Mouse (Mus musculus): ENCODE data around the gene Umad1.

The Umad1 gene

GRCm38 (mm10) chr6:8368198-8368864, 109.2 kb downstream of the Umad1 start:
- DNase-seq (ENCODE audit: low spot score in 2 of 2) = peak in 1 of 2 experiments; percentile 2

- DNase-seq (ENCODE audit: low spot score in 2 of 2) = no peak
These were observed 111.5 kb downstream of the Umad1 start for GRCm38 (mm10) chr6:8370624-8371023.

- DNase-seq (ENCODE audit: low spot score in 2 of 2) = no peak
These were observed 114.0 kb downstream of the Umad1 start for GRCm38 (mm10) chr6:8373051-8373450.

GRCm38 (mm10) chr6:8373851-8374250, 114.8 kb downstream of the Umad1 start:
- DNase-seq (ENCODE audit: low spot score in 2 of 2) = peak in 1 of 2 experiments; percentile 2

GRCm38 (mm10) chr6:8374290-8374689, 115.2 kb downstream of the Umad1 start:
- peak in 1 of 2 experiments; percentile 2 for DNase-seq (ENCODE audit: low spot score in 2 of 2)

- no peak for DNase-seq (ENCODE audit: low spot score in 2 of 2)
These were observed 115.6 kb downstream of the Umad1 start for GRCm38 (mm10) chr6:8374712-8375111.

- peak in 1 of 2 experiments; percentile 2 for DNase-seq (ENCODE audit: low spot score in 2 of 2)
These were observed 117.3 kb downstream of the Umad1 start for GRCm38 (mm10) chr6:8376351-8376750.

- peak in 1 of 2 experiments; percentile 3 for DNase-seq (ENCODE audit: low spot score in 2 of 2)
These were observed 118.6 kb downstream of the Umad1 start for GRCm38 (mm10) chr6:8377667-8378066.

- no peak for DNase-seq (ENCODE audit: low spot score in 2 of 2)
These were observed 130.2 kb downstream of the Umad1 start for GRCm38 (mm10) chr6:8389307-8389706.

- no peak for DNase-seq (ENCODE audit: low spot score in 2 of 2)
These were observed 131.2 kb downstream of the Umad1 start for GRCm38 (mm10) chr6:8390296-8390695.

GRCm38 (mm10) chr6:8390935-8391334, 131.8 kb downstream of the Umad1 start:
- DNase-seq (ENCODE audit: low spot score in 2 of 2) = no peak

- DNase-seq (ENCODE audit: low spot score in 2 of 2) = no peak
These were observed 133.9 kb downstream of the Umad1 start for GRCm38 (mm10) chr6:8393029-8393428.

GRCm38 (mm10) chr6:8394044-8394443, 135.0 kb downstream of the Umad1 start:
- no peak for DNase-seq (ENCODE audit: low spot score in 2 of 2)

- DNase-seq (ENCODE audit: low spot score in 2 of 2) = no peak
These were observed 136.0 kb downstream of the Umad1 start for GRCm38 (mm10) chr6:8395061-8395460.

- no peak for DNase-seq (ENCODE audit: low spot score in 2 of 2)
These were observed 138.2 kb downstream of the Umad1 start for GRCm38 (mm10) chr6:8397252-8397651.

- no peak for DNase-seq (ENCODE audit: low spot score in 2 of 2)
These were observed 140.6 kb downstream of the Umad1 start for GRCm38 (mm10) chr6:8399710-8400109.

GRCm38 (mm10) chr6:8403127-8403526, 144.0 kb downstream of the Umad1 start:
- no peak for DNase-seq (ENCODE audit: low spot score in 2 of 2)

- DNase-seq (ENCODE audit: low spot score in 2 of 2) = no peak
These were observed 146.8 kb downstream of the Umad1 start for GRCm38 (mm10) chr6:8405844-8406243.

- no peak for DNase-seq (ENCODE audit: low spot score in 2 of 2)
These were observed 149.2 kb downstream of the Umad1 start for GRCm38 (mm10) chr6:8408332-8408731.

- DNase-seq (ENCODE audit: low spot score in 2 of 2) = no peak
These were observed 150.8 kb downstream of the Umad1 start for GRCm38 (mm10) chr6:8409865-8410264.

GRCm38 (mm10) chr6:8412845-8413598, 153.9 kb downstream of the Umad1 start:
- no peak for DNase-seq (ENCODE audit: low spot score in 2 of 2)

GRCm38 (mm10) chr6:8414020-8414419, 154.9 kb downstream of the Umad1 start:
- no peak for DNase-seq (ENCODE audit: low spot score in 2 of 2)

- no peak for DNase-seq (ENCODE audit: low spot score in 2 of 2)
These were observed 156.7 kb downstream of the Umad1 start for GRCm38 (mm10) chr6:8415823-8416222.

Measured in thymus, postnatal 10 days (tissue).